ENCODE assay signal across 18 mouse cellular contexts in the genomic region with DNA sequence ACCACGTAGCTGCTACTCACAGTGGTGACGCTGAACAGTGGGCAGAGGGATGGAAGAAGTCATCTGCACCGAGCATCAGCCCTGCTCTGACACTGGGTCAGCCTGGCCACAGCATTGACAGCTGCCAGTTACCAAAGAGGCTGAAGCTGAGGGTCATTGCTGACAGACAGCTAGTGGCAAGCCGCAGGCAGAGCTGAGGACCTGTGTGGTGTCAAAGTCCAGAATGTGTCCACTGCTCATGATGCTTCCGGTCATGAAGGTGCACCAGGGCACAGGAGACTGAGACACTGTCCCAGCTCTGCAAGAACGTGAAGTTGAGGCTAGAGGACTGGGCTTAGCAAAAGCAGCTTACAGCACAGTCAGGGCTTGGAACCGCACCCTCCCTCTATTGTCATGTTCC.
"Had no signal": no experiment of that assay in that cellular context is flagged by ENCODE, and none has a peak within 500 bp of the region (broad histone marks: within the 10 kb centered on the region; RNA-seq: fewer than 3 reads in every experiment).

No protein-coding gene starts in this region.

- H3K4me3 ChIP-seq: limb, embryonic 10.5 days; limb, embryonic 13.5 days; midbrain, embryonic 15.5 days; neural tube, embryonic 12.5 days; neural tube, embryonic 15.5 days; stomach, embryonic 15.5 days had no signal

- DNase-seq: kidney, adult 9 months; kidney, postnatal 14 days; kidney, postnatal 4 days; lung, embryonic 14.5 days; right cerebral cortex, postnatal 25 days; spleen, adult 18-20 months; thymus, postnatal 25 days had no signal

- H3K4me2 ChIP-seq: limb, embryonic 13.5 days; lung, embryonic 14.5 days; midbrain, embryonic 11.5 days; midbrain, embryonic 15.5 days; neural tube, embryonic 12.5 days; neural tube, embryonic 15.5 days; stomach, embryonic 15.5 days had no signal

- ATAC-seq: intestine, postnatal 0 days; lung, postnatal 0 days; midbrain, embryonic 15.5 days had no signal

- H3K9ac ChIP-seq: limb, embryonic 13.5 days; liver, embryonic 14.5 days; lung, embryonic 14.5 days; midbrain, embryonic 15.5 days; neural tube, embryonic 12.5 days; neural tube, embryonic 15.5 days; stomach, embryonic 15.5 days had no signal

- H3K27me3 ChIP-seq: limb, embryonic 13.5 days; midbrain, embryonic 15.5 days; neural tube, embryonic 12.5 days; neural tube, embryonic 15.5 days; stomach, embryonic 15.5 days had no signal

- H3K9me3 ChIP-seq: limb, embryonic 10.5 days; limb, embryonic 13.5 days; midbrain, embryonic 15.5 days; neural tube, embryonic 12.5 days; neural tube, embryonic 15.5 days; stomach, embryonic 15.5 days had no signal

- H3K27ac ChIP-seq: limb, embryonic 10.5 days; limb, embryonic 13.5 days; liver, embryonic 14.5 days; macrophage; midbrain, embryonic 15.5 days; neural tube, embryonic 12.5 days; neural tube, embryonic 15.5 days; stomach, embryonic 15.5 days had no signal

- H3K36me3 ChIP-seq: limb, embryonic 10.5 days; limb, embryonic 13.5 days; midbrain, embryonic 15.5 days; neural tube, embryonic 12.5 days; neural tube, embryonic 15.5 days; stomach, embryonic 15.5 days had no signal
